ENCODE assay signal across 31 mouse cellular contexts in the genomic region with DNA sequence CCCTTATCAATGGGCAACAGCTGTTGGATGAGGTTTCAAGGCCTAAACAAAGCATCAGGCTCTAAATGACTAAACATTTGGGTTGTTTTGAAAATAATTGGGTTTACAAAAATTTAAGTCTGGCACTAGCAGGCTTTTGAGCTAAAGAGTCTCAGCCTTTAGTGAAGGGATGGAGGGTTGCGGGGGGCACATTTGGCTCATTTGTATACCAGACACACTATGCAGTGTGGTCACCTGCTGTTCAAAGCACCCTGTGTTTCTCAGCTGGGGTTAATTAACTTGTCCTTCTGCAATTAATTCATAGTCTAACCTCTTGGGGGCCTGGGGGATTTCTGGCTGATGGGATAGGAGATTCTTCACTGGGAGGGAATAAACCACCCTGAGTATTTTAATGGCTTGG. TPM values are rescaled to one million over a fixed set of nuclear protein-coding genes. Genes with fewer than 3 reads are reported as not detected.
DNase-seq lines count a peak whose midpoint lies in the region; ATAC-seq lines count a peak whose summit lies in the region.
"Had no signal": no experiment of that assay in that cellular context is flagged by ENCODE, and none has a peak within 500 bp of the region (broad histone marks: within the 10 kb centered on the region; RNA-seq: fewer than 3 reads in every experiment).

No protein-coding gene starts in this region.

- ATAC-seq in forebrain, embryonic 12.5 days (ENCODE audit: low FRiP score) = peak; percentile 69; the same call in 1 of the 2 replicates
- ATAC-seq in forebrain, embryonic 15.5 days (replicated peaks) = no peak
- peak; percentile 48 for ATAC-seq in hindbrain, embryonic 11.5 days (ENCODE audit: low FRiP score)
- 0 out of 2 replicates have a peak, but pooled peaks have one; percentile 8 for ATAC-seq in neural tube, embryonic 11.5 days (ENCODE audit: insufficient read depth, low FRiP score, low TSS enrichment)
- 0 out of 2 replicates have a peak, but pooled peaks have one; percentile 22 for ATAC-seq in neural tube, embryonic 15.5 days (ENCODE audit: low FRiP score)
- ATAC-seq: activated CD4-positive, CD25-positive, alpha-beta regulatory T cell, adult 4 months; intestine, postnatal 0 days had no signal

- no peak for DNase-seq in hindbrain, embryonic 11.5 days (ENCODE audit: low spot score)
- DNase-seq in hindbrain, embryonic 10.5 days (ENCODE audit: low spot score) = no peak
- no peak for DNase-seq in neural tube, embryonic 11.5 days (ENCODE audit: low spot score)
- no peak for DNase-seq in neural tube, embryonic 10.5 days (ENCODE audit: extremely low spot score, low spot score)
- no peak for DNase-seq in right cerebral cortex, adult 2 months (ENCODE audit: low spot score in 2 of 2)
- DNase-seq: adrenal gland, postnatal 10 days; cerebellum, adult 11 months; cerebellum, adult 9-10 months; embryo, embryonic 11 days; heart, postnatal 10 days; kidney, adult 9 months; kidney, postnatal 10 days; layer of hippocampus, adult 9-11 months; liver; retina, postnatal 1 day; right cerebral cortex, postnatal 25 days; thymus, postnatal 14 days had no signal

- no peaks in the 10 kb centered on the region for H3K36me3 ChIP-seq in forebrain, embryonic 12.5 days (replicated peaks)
- no peaks in the 10 kb centered on the region for H3K36me3 ChIP-seq in forebrain, embryonic 15.5 days
- no peaks in the 10 kb centered on the region for H3K36me3 ChIP-seq in hindbrain, embryonic 11.5 days (ENCODE audit: control insufficient read depth, insufficient read depth, low read length)
- no peaks in the 10 kb centered on the region for H3K36me3 ChIP-seq in hindbrain, embryonic 10.5 days
- no peaks in the 10 kb centered on the region for H3K36me3 ChIP-seq in neural tube, embryonic 11.5 days (ENCODE audit: control insufficient read depth, insufficient read depth, low read length)
- H3K36me3 ChIP-seq in neural tube, embryonic 15.5 days = no peaks in the 10 kb centered on the region
- H3K36me3 ChIP-seq: embryonic facial prominence, embryonic 12.5 days; heart, embryonic 13.5 days; liver, embryonic 15.5 days; lung, embryonic 15.5 days; stomach, embryonic 15.5 days had no signal

- no peaks in the 10 kb centered on the region for H3K9me3 ChIP-seq in forebrain, embryonic 12.5 days
- no peaks in the 10 kb centered on the region for H3K9me3 ChIP-seq in forebrain, embryonic 15.5 days
- no peaks in the 10 kb centered on the region for H3K9me3 ChIP-seq in hindbrain, embryonic 11.5 days (ENCODE audit: control insufficient read depth, low read length)
- no peaks in the 10 kb centered on the region for H3K9me3 ChIP-seq in hindbrain, embryonic 10.5 days
- H3K9me3 ChIP-seq in neural tube, embryonic 11.5 days (ENCODE audit: control insufficient read depth, low read length) = no peaks in the 10 kb centered on the region
- no peaks in the 10 kb centered on the region for H3K9me3 ChIP-seq in neural tube, embryonic 15.5 days (replicated peaks)
- H3K9me3 ChIP-seq: embryonic facial prominence, embryonic 12.5 days; heart, embryonic 13.5 days; liver, embryonic 15.5 days; lung, embryonic 15.5 days; stomach, embryonic 15.5 days had no signal

- no peak overlapping the region for H3K9ac ChIP-seq in forebrain, embryonic 12.5 days
- H3K9ac ChIP-seq in forebrain, embryonic 15.5 days (replicated peaks) = no peak overlapping the region
- no peak overlapping the region for H3K9ac ChIP-seq in hindbrain, embryonic 11.5 days (ENCODE audit: low read depth, low read length)
- no peak overlapping the region for H3K9ac ChIP-seq in neural tube, embryonic 11.5 days (ENCODE audit: low read length)
- no peak overlapping the region for H3K9ac ChIP-seq in neural tube, embryonic 15.5 days (replicated peaks)
- H3K9ac ChIP-seq: embryonic facial prominence, embryonic 12.5 days; heart, embryonic 13.5 days; liver, embryonic 15.5 days; lung, embryonic 15.5 days; stomach, embryonic 15.5 days had no signal

- H3K4me2 ChIP-seq in forebrain, embryonic 12.5 days = no peak overlapping the region
- H3K4me2 ChIP-seq in forebrain, embryonic 15.5 days (replicated peaks) = no peak overlapping the region
- H3K4me2 ChIP-seq in hindbrain, embryonic 11.5 days (replicated peaks; ENCODE audit: low read depth, low read length) = no peak overlapping the region
- peak overlapping the region; percentile 3; the same call in 1 of the 2 replicates for H3K4me2 ChIP-seq in neural tube, embryonic 11.5 days (ENCODE audit: low read depth)
- peak overlapping the region; percentile 47 for H3K4me2 ChIP-seq in neural tube, embryonic 15.5 days
- H3K4me2 ChIP-seq: embryonic facial prominence, embryonic 12.5 days; heart, embryonic 13.5 days; liver, embryonic 15.5 days; lung, embryonic 15.5 days; midbrain, embryonic 11.5 days; stomach, embryonic 15.5 days had no signal

- H3K4me3 ChIP-seq in forebrain, embryonic 12.5 days (replicated peaks) = no peak overlapping the region
- H3K4me3 ChIP-seq in forebrain, embryonic 15.5 days = no peak overlapping the region
- H3K4me3 ChIP-seq in hindbrain, embryonic 11.5 days (ENCODE audit: low read depth, low read length) = no peak overlapping the region
- no peak overlapping the region for H3K4me3 ChIP-seq in hindbrain, embryonic 10.5 days
- no peak overlapping the region for H3K4me3 ChIP-seq in neural tube, embryonic 11.5 days (ENCODE audit: low read depth, low read length)
- peak overlapping the region; percentile 5; the same call in 1 of the 2 replicates for H3K4me3 ChIP-seq in neural tube, embryonic 15.5 days (replicated peaks)
- H3K4me3 ChIP-seq: embryonic facial prominence, embryonic 12.5 days; heart, embryonic 13.5 days; liver, embryonic 15.5 days; lung, embryonic 15.5 days; stomach, embryonic 15.5 days had no signal

- peaks cover 4% of the 10 kb centered on the region for H3K4me1 ChIP-seq in forebrain, embryonic 12.5 days
- H3K4me1 ChIP-seq in forebrain, embryonic 15.5 days = peaks cover 2% of the 10 kb centered on the region
- no peaks in the 10 kb centered on the region for H3K4me1 ChIP-seq in hindbrain, embryonic 11.5 days (replicated peaks; ENCODE audit: control insufficient read depth, insufficient read depth, low read length)
- H3K4me1 ChIP-seq in hindbrain, embryonic 10.5 days (replicated peaks) = peaks cover 6% of the 10 kb centered on the region
- H3K4me1 ChIP-seq in neural tube, embryonic 11.5 days (ENCODE audit: control insufficient read depth, insufficient read depth, low read length) = no peaks in the 10 kb centered on the region
- H3K4me1 ChIP-seq in neural tube, embryonic 15.5 days = peaks cover 9% of the 10 kb centered on the region
- H3K4me1 ChIP-seq: liver, embryonic 15.5 days; lung, embryonic 15.5 days; stomach, embryonic 15.5 days had no signal

- WGBS in forebrain, embryonic 12.5 days = 71% methylated on average over 1 of the region's 1 CpGs
- 40% methylated on average over 1 of the region's 1 CpGs for WGBS in forebrain, embryonic 15.5 days
- WGBS in hindbrain, embryonic 11.5 days = 63% methylated on average over 1 of the region's 1 CpGs
- WGBS in hindbrain, embryonic 10.5 days = 83% methylated on average over 1 of the region's 1 CpGs
- 64% methylated on average over 1 of the region's 1 CpGs for WGBS in neural tube, embryonic 11.5 days
- 41% methylated on average over 1 of the region's 1 CpGs for WGBS in neural tube, embryonic 15.5 days

- no peak overlapping the region for H3K27ac ChIP-seq in forebrain, embryonic 12.5 days
- no peak overlapping the region for H3K27ac ChIP-seq in forebrain, embryonic 15.5 days (replicated peaks)
- no peak overlapping the region; the same call in 1 of the 2 replicates for H3K27ac ChIP-seq in hindbrain, embryonic 11.5 days (ENCODE audit: low read depth, low read length)
- no peak overlapping the region for H3K27ac ChIP-seq in hindbrain, embryonic 10.5 days
- H3K27ac ChIP-seq in neural tube, embryonic 11.5 days (ENCODE audit: low read depth, low read length) = no peak overlapping the region
- H3K27ac ChIP-seq in neural tube, embryonic 15.5 days (replicated peaks) = peak overlapping the region; percentile 64
- H3K27ac ChIP-seq: embryonic facial prominence, embryonic 12.5 days; heart, embryonic 13.5 days; liver, embryonic 15.5 days; lung, embryonic 15.5 days; stomach, embryonic 15.5 days had no signal

- peaks cover 22% of the 10 kb centered on the region for H3K27me3 ChIP-seq in forebrain, embryonic 12.5 days
- peaks cover 14% of the 10 kb centered on the region for H3K27me3 ChIP-seq in forebrain, embryonic 15.5 days
- peaks cover 5% of the 10 kb centered on the region for H3K27me3 ChIP-seq in hindbrain, embryonic 11.5 days (ENCODE audit: control insufficient read depth, insufficient read depth, low read length)
- peaks cover 22% of the 10 kb centered on the region for H3K27me3 ChIP-seq in hindbrain, embryonic 10.5 days (ENCODE audit: insufficient read depth, poor library complexity, severe bottlenecking)
- peaks cover 9% of the 10 kb centered on the region; the same call in 1 of the 2 replicates for H3K27me3 ChIP-seq in neural tube, embryonic 11.5 days (ENCODE audit: control insufficient read depth, insufficient read depth, low read length)
- no peaks in the 10 kb centered on the region for H3K27me3 ChIP-seq in neural tube, embryonic 15.5 days (replicated peaks)
- H3K27me3 ChIP-seq: CH12.LX had no signal

RNA-seq across cellular contexts. Expression of gene Lamp5, which starts 12.3 kb away (rescaled TPM):
- polyA plus RNA-seq in forebrain, embryonic 12.5 days (2016; fragmentation: Nextera tagmentation; extraction: Ambion mirVana) = 3.7 and 4.3 TPM in 2 replicates
- 0.86 and 1.5 TPM in 2 replicates for polyA plus RNA-seq in forebrain, embryonic 15.5 days (2015; fragmentation: Nextera tagmentation; extraction: Ambion mirVana)
- polyA plus RNA-seq in hindbrain, embryonic 11.5 days (2014; fragmentation: Nextera tagmentation; extraction: Ambion mirVana) = 73.1 and 88.1 TPM in 2 replicates
- polyA plus RNA-seq in hindbrain, embryonic 10.5 days (2016; fragmentation: Nextera tagmentation; extraction: Ambion mirVana) = 8.6 and 64.0 TPM in 2 replicates
- polyA plus RNA-seq in neural tube, embryonic 11.5 days (2014; fragmentation: Nextera tagmentation; extraction: Ambion mirVana) = 70.4 and 72.0 TPM in 2 replicates
- 254 and 315 TPM in 2 replicates for polyA plus RNA-seq in neural tube, embryonic 15.5 days (2015; fragmentation: Nextera tagmentation; extraction: Ambion mirVana)
- polyA plus RNA-seq: activated CD4-positive, CD25-positive, alpha-beta regulatory T cell, adult 4 months; C2C12; heart, embryonic 13.5 days; intestine, postnatal 0 days; liver, embryonic 15.5 days; urinary bladder, adult 2 months had no signal

Comparison
In these comparisons a context has a peak if more than half of its experiments do, and no peak if none do; other contexts are left out.
1. H3K4me2 ChIP-seq: peak in neural tube, embryonic 11.5 days (single experiment) and neural tube, embryonic 15.5 days (single experiment); none in forebrain, embryonic 12.5 days (single experiment), forebrain, embryonic 15.5 days (single experiment) and hindbrain, embryonic 11.5 days (single experiment).